Mouse (Mus musculus): Measurements from ENCODE around the gene Rmdn2. TPM values are rescaled to one million over a fixed set of nuclear protein-coding genes. Genes with fewer than 3 reads are reported as not detected.

The Rmdn2 gene
- 8.2 and 8.9 TPM in 2 replicates for polyA plus RNA-seq (2015; fragmentation: Nextera tagmentation; extraction: Ambion mirVana)

GRCm38 (mm10) chr17:79611545-79611944, at the start of gene Rmdn2:
Rmdn2 (plus strand) TSS chr17:79611863.
- ATAC-seq (ENCODE audit: low FRiP score): no peak
- Histone ChIP-seq H3K4me1 (peaks cover 9% of the 10 kb centered on the region; the same call in 1 of the 2 replicates), H3K4me2 (no peak within 1 kb of the TSS), H3K4me3 (replicated peaks) (no peak within 1 kb of the TSS), H3K9me3 (replicated peaks) (no peaks in the 10 kb centered on the region), H3K9ac (replicated peaks) (no peak within 1 kb of the TSS), H3K36me3 (no peaks in the 10 kb centered on the region), H3K27ac (replicated peaks) (no peak within 1 kb of the TSS), H3K27me3 (replicated peaks) (no peaks in the 10 kb centered on the region)
- 84% methylated on average over 4 of the region's 4 CpGs for WGBS

GRCm38 (mm10) chr17:79563067-79563620, 48.5 kb upstream of the Rmdn2 start:
- 23% methylated on average over 7 of the region's 7 CpGs for WGBS
- Histone ChIP-seq H3K27me3 (replicated peaks) (no peaks in the 10 kb centered on the region), H3K4me1 (0 out of 2 replicates have a peak, but pooled peaks cover 6% of the 10 kb centered on the region), H3K27ac (replicated peaks) (0 out of 2 replicates have a peak overlapping the region, but pooled peaks have one; percentile 2), H3K4me3 (replicated peaks) (no peak overlapping the region), H3K9ac (replicated peaks) (no peak overlapping the region), H3K9me3 (replicated peaks) (no peaks in the 10 kb centered on the region; the same call in 1 of the 2 replicates), H3K36me3 (no peaks in the 10 kb centered on the region), H3K4me2 (no peak overlapping the region)
- 0 out of 2 replicates have a peak, but pooled peaks have one; percentile 21 for ATAC-seq (ENCODE audit: low FRiP score)

- no peak overlapping the region for H3K4me2 ChIP-seq
- H3K27ac ChIP-seq (replicated peaks): no peak overlapping the region
- no peaks in the 10 kb centered on the region for H3K27me3 ChIP-seq (replicated peaks)
- no peaks in the 10 kb centered on the region; the same call in 1 of the 2 replicates for H3K9me3 ChIP-seq (replicated peaks)
- no peak overlapping the region for H3K4me3 ChIP-seq (replicated peaks)
- no peaks in the 10 kb centered on the region for H3K36me3 ChIP-seq
- ATAC-seq (ENCODE audit: low FRiP score): no peak
- H3K4me1 ChIP-seq: 0 out of 2 replicates have a peak, but pooled peaks cover 6% of the 10 kb centered on the region
- no peak overlapping the region for H3K9ac ChIP-seq (replicated peaks)
- WGBS: 50% methylated on average over 2 of the region's 2 CpGs
Observed at GRCm38 (mm10) chr17:79563721-79564120, 47.9 kb upstream of the Rmdn2 start.

- Histone ChIP-seq H3K4me2 (no peak overlapping the region), H3K9me3 (replicated peaks) (no peaks in the 10 kb centered on the region), H3K36me3 (no peaks in the 10 kb centered on the region), H3K4me1 (0 out of 2 replicates have a peak, but pooled peaks cover 6% of the 10 kb centered on the region), H3K9ac (replicated peaks) (no peak overlapping the region), H3K27me3 (replicated peaks) (no peaks in the 10 kb centered on the region), H3K4me3 (replicated peaks) (no peak overlapping the region), H3K27ac (replicated peaks) (no peak overlapping the region)
- no peak for ATAC-seq (ENCODE audit: low FRiP score)
- 56% methylated on average over 9 of the region's 9 CpGs for WGBS
Observed at GRCm38 (mm10) chr17:79565241-79565961, 46.3 kb upstream of the Rmdn2 start.

GRCm38 (mm10) chr17:79568401-79568800, 43.3 kb upstream of the Rmdn2 start:
- no peak overlapping the region for H3K4me2 ChIP-seq
- 0 out of 2 replicates have a peak, but pooled peaks cover 4% of the 10 kb centered on the region for H3K4me1 ChIP-seq
- no peaks in the 10 kb centered on the region for H3K9me3 ChIP-seq (replicated peaks)
- no peak overlapping the region for H3K9ac ChIP-seq (replicated peaks)
- H3K36me3 ChIP-seq: no peaks in the 10 kb centered on the region
- H3K27ac ChIP-seq (replicated peaks): no peak overlapping the region
- H3K27me3 ChIP-seq (replicated peaks): no peaks in the 10 kb centered on the region
- WGBS: 92% methylated on average over 1 of the region's 1 CpGs
- ATAC-seq (ENCODE audit: low FRiP score): no peak
- no peak overlapping the region for H3K4me3 ChIP-seq (replicated peaks)

- WGBS: 64% methylated on average over 7 of the region's 7 CpGs
- Histone ChIP-seq H3K4me2 (no peak overlapping the region), H3K27me3 (replicated peaks) (no peaks in the 10 kb centered on the region), H3K4me1 (no peaks in the 10 kb centered on the region), H3K4me3 (replicated peaks) (no peak overlapping the region), H3K27ac (replicated peaks) (no peak overlapping the region), H3K36me3 (no peaks in the 10 kb centered on the region), H3K9me3 (replicated peaks) (no peaks in the 10 kb centered on the region), H3K9ac (replicated peaks) (no peak overlapping the region)
- no peak for ATAC-seq (ENCODE audit: low FRiP score)
Observed at GRCm38 (mm10) chr17:79578328-79578727, 33.3 kb upstream of the Rmdn2 start.

- Histone ChIP-seq H3K36me3 (no peaks in the 10 kb centered on the region), H3K9me3 (replicated peaks) (no peaks in the 10 kb centered on the region), H3K9ac (replicated peaks) (no peak overlapping the region), H3K4me3 (replicated peaks) (no peak overlapping the region), H3K27ac (replicated peaks) (no peak overlapping the region), H3K4me2 (no peak overlapping the region), H3K27me3 (replicated peaks) (no peaks in the 10 kb centered on the region), H3K4me1 (no peaks in the 10 kb centered on the region)
- 65% methylated on average over 6 of the region's 6 CpGs for WGBS
- peak; percentile 79 for ATAC-seq (ENCODE audit: low FRiP score)
Observed at GRCm38 (mm10) chr17:79580264-79580920, 31.3 kb upstream of the Rmdn2 start.

- WGBS: 77% methylated on average over 4 of the region's 4 CpGs
- H3K27ac ChIP-seq (replicated peaks): no peak overlapping the region
- H3K4me3 ChIP-seq (replicated peaks): no peak overlapping the region
- no peaks in the 10 kb centered on the region for H3K36me3 ChIP-seq
- H3K9me3 ChIP-seq (replicated peaks): no peaks in the 10 kb centered on the region
- H3K4me1 ChIP-seq: no peaks in the 10 kb centered on the region
- H3K4me2 ChIP-seq: no peak overlapping the region
- H3K9ac ChIP-seq (replicated peaks): no peak overlapping the region
- no peak for ATAC-seq (ENCODE audit: low FRiP score)
- H3K27me3 ChIP-seq (replicated peaks): no peaks in the 10 kb centered on the region
Observed at GRCm38 (mm10) chr17:79583466-79583865, 28.2 kb upstream of the Rmdn2 start.

GRCm38 (mm10) chr17:79584246-79584800, 27.3 kb upstream of the Rmdn2 start:
- Histone ChIP-seq H3K9me3 (replicated peaks) (no peaks in the 10 kb centered on the region), H3K36me3 (no peaks in the 10 kb centered on the region), H3K9ac (replicated peaks) (no peak overlapping the region), H3K27me3 (replicated peaks) (no peaks in the 10 kb centered on the region), H3K4me2 (no peak overlapping the region), H3K4me3 (replicated peaks) (no peak overlapping the region), H3K27ac (replicated peaks) (no peak overlapping the region), H3K4me1 (no peaks in the 10 kb centered on the region)
- whole genome bisulfite sequencing: 87% methylated on average over 6 of the region's 6 CpGs
- ATAC-seq (ENCODE audit: low FRiP score): no peak

GRCm38 (mm10) chr17:79589913-79590312, 21.8 kb upstream of the Rmdn2 start:
- H3K9ac ChIP-seq (replicated peaks): no peak overlapping the region
- 91% methylated on average over 1 of the region's 1 CpGs for WGBS
- no peak for ATAC-seq (ENCODE audit: low FRiP score)

GRCm38 (mm10) chr17:79595996-79596395, 15.7 kb upstream of the Rmdn2 start:
- no peaks in the 10 kb centered on the region for H3K27me3 ChIP-seq (replicated peaks)
- ATAC-seq (ENCODE audit: low FRiP score): no peak
- no peaks in the 10 kb centered on the region for H3K36me3 ChIP-seq
- no peak overlapping the region for H3K27ac ChIP-seq (replicated peaks)
- no peak overlapping the region for H3K9ac ChIP-seq (replicated peaks)
- 83% methylated on average over 4 of the region's 4 CpGs for WGBS
- no peaks in the 10 kb centered on the region for H3K4me1 ChIP-seq
- no peak overlapping the region for H3K4me2 ChIP-seq
- H3K4me3 ChIP-seq (replicated peaks): no peak overlapping the region
- no peaks in the 10 kb centered on the region for H3K9me3 ChIP-seq (replicated peaks)

More at GRCm38 (mm10) chr17:79589913-79590312, 21.8 kb upstream of the Rmdn2 start:
- H3K4me3 ChIP-seq (replicated peaks): no peak overlapping the region
- H3K27me3 ChIP-seq (replicated peaks): no peaks in the 10 kb centered on the region
- no peaks in the 10 kb centered on the region for H3K9me3 ChIP-seq (replicated peaks)
- H3K4me1 ChIP-seq: no peaks in the 10 kb centered on the region
- H3K27ac ChIP-seq (replicated peaks): no peak overlapping the region
- no peak overlapping the region for H3K4me2 ChIP-seq
- H3K36me3 ChIP-seq: no peaks in the 10 kb centered on the region

Data from neural tube, embryonic 15.5 days (tissue).